Mouse (Mus musculus) embryonic fibroblast, embryonic 13.5 days (primary cell): ENCODE measurements around the gene Mybph.

Experiments used
- CTCF ChIP-seq: IDR thresholded peaks from 2 replicates; pipeline ENCODE4 v1.5.1; 2011; ENCODE audit warnings: mild to moderate bottlenecking, control low read depth, low read length, moderate library complexity, borderline replicate concordance; ENCODE audit not compliant: insufficient read depth
- POLR2A ChIP-seq: IDR thresholded peaks from 2 replicates; pipeline ENCODE4 v1.6.1; 2011; ENCODE audit warnings: low read depth, mild to moderate bottlenecking, control low read depth, low read length, moderate library complexity

DNA sequence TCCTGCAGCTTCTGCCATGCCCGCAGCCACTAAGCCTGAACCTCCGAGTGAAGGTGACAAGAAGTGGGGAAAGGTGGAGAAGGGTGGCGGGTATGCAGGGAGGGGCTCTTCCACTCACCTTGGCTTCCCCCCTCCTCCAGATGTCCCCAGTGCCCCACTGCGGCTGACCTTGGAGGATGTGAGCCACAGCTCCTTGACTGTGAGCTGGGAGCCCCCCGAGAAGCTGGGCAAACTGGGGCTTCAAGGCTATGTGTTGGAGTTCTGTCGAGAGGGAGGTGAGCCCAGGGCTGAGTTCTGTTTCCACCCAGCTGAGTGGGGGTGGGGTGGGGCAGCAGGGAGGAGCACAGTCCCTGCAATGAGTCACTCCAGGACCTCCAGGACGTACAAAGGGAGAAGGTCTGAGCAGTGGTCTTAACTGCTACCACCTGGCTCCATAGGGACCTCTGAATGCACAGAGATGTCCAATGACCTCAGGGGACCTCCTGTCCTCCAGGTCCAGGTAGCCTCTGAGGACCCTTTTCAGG, 488 bp downstream of the Mybph start:
- no peak for TF ChIP-seq CTCF
- no peak for TF ChIP-seq POLR2A
